Comparison of ENCODE assay signal across 9 mouse cellular contexts in the genomic region with DNA sequence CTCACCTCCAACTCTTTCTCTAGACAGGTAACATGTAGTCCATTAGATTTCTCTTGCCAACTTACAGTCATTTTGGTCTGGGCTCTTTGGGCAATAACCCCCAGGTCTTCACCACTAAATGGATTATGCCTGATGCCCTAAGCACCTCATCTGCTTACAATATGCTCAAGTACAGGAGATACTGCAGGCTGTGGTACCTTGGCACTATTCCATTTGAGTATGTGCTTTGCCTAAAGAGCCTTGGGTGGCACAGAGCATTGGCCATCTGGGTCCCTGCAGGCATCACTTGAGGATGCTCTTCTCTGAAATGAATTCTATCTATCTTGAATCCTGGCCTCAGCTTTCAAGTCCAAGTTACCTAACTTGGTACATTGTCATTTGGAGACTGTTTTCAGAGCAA.
"Had no signal": no experiment of that assay in that cellular context is flagged by ENCODE, and none has a peak within 500 bp of the region (broad histone marks: within the 10 kb centered on the region; RNA-seq: fewer than 3 reads in every experiment).

No protein-coding gene starts in this region.

- DNase-seq: kidney, postnatal 10 days; kidney, postnatal 4 days; lung, adult 2 months; lung, postnatal 36 days; midbrain, embryonic 14.5 days; right cerebral cortex, postnatal 4 days; spleen, adult 18-20 months; thymus, adult 18-20 months; thymus, postnatal 25 days had no signal
